Mouse (Mus musculus): ENCODE results near the gene Sirt6.

Sirt6 gene

DNA sequence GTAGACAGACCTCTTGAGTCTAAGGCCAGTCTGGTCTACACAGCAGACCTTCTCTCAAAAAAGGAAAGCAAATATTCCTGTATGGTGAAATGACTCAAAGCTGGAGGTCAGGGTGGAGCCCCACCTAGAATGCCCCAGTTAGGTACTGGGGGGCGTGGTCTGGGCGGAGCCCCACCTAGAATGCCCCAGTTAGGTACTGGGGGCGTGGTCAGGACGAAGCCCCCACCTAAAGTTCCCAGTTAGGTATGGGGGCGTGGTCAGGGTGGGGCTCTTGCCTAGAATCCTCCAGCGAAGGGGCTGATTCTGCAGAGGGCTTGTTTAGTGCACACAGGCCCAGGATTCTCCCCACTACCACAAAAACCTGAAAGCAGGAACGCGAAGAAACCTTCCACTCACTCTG is 4.2 kb downstream of the Sirt6 start:
- no peak for DNase-seq

DNA sequence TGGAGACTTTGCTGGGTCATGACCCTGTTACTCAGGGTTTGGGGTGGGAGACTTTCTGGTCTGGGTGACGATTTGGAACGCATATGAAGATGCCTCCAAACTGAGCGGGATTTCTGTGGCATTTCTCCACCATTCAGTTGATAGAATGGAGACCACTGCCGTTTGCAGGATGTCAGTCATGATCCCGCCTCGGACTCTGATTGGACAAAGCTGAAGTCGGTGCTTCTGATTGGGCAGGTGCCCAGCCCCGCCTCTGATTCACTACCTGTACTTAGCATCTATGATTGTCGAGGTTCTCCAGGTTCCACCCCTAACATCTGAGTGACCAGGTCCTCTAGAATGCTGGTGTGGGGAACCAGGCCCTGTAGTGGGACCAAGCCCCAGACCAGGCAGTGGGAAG is 6.8 kb downstream of the Sirt6 start:
- no peak for DNase-seq

DNA sequence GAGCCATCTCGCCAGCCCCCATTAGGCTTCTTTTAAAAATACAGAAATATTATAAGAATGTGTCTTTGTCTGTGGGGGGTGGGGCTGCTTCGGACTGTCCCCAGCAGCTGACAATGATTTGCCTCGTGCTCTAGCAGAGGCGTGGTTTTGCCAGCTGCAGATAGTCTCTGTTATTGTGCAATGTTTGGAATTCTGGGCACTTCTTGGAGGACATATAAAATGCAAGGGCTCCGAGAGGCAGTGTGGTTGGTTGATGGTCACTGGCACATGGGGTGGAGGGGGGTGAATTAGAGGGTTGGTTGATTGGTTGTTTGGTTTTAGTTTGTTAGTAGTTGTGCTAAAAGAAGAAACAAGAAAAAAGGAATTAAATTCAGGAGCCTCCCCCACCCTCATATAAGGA is 7.6 kb downstream of the Sirt6 start:
- DNase-seq: no peak

DNA sequence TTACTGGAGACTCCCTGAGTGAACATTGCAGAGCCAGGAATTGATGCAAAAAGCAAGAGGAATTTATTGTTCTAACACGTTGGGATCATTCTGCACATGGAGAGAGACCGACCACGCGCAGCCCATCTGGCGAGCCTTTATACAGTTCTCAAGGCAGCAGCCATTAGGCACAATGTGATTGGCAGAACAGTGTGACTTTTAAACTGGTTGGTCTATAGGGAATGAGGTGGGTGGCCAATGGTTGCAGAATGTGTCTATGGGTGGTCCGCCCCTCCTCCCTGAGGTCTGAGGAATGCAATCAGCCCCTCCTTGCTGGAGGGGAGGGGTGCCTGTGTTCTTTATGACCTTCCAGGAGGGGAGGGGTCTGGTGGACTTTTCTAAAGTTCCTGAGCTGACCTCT is 12.1 kb downstream of the Sirt6 start:
- no peak for DNase-seq

DNA sequence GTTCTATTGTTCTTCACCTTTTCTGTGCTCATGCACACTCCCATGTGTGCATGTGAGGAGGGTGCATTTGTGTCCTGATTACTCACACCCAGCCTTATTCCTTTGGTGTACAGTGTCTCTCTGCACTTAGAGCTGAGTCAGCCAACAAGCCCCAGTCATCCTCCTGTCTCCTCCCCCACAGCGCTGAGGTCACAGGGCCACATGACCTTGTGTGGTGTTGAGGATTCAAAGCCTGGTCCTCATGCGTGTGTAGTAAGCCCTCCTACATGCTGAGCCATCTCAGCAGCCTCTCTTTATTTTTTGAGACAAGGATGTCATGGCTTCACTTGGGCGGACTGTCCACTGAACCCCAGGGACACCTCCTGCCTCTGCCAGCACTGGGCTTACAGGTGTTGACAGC is 14.8 kb downstream of the Sirt6 start:
- DNase-seq: no peak

DNA sequence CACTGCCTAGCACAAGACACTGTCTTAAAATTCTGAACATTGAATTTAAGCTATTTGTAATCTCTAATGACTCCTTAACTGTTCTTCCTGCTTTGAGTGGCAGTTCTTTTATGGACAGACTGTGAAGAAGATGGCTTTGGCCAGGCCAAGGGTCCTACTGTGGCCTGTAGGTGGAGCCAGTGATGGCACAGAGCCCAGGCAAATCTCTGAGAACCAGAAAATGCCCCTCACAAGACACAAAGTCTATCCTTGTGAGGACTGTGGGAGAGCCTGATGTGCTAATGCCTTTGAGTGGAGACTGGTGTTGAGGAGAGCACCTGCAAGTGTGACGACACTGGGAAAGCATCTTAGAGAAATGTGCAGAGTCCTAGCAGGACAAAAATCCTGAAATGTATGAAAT is 19.3 kb downstream of the Sirt6 start:
- DNase-seq: no peak

DNA sequence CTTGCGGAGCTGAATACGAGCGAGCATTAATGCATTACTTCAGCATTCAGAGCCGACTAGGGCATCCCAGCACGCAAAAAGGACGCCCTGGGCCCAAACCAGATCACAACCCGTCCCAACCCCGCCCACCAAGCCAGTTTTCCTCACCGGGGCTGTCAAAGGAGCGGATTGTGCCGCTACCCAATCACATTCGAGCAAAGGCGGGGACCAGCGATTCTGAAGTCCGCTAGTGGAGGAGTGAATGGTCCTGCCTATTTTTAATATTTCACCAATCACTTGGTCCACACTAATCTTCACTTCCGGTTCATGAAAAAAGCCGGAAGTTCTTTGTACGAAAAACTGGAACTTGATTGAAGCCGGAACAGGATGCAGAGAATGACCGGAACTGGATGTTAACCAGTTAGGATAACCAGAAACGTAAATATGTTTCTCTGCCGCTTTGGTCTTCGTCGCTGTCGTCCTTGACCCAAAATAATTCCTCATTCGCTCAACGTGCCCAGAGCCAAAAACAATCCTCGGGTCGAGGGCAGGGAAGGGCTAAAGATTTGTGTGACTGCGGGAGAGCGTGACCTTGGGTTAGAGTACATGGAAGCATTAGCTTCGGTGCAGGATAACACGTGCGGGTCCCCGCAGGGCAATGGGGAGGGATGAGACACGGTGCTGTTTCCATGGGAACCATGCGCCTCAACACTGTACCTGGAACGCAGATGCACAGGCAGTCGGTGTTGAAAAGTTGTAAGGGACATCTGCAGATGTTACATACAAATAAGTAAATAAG is 21.4 kb downstream of the Sirt6 start, which contains the start of gene BC025920:
Gene BC025920, plus strand, starts transcription at position 297 of the 778 bp plus-strand sequence.
- peak; percentile 97 for DNase-seq

DNA sequence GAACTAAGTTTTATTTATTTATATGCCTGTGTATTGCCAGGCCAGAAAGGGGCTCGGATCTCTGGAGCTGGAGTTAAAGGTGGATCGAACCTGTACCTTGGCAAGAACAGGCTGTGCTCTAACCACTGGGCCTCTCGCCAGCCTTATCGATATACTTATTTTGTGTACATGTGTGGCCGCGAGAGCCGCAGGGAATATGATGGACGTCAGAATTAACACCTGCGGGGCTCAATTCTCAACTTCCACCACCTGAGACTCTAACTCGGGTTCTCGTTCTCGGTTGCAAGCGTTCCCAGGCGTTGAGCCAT is 22.0 kb downstream of the Sirt6 start:
- DNase-seq: no peak

DNA sequence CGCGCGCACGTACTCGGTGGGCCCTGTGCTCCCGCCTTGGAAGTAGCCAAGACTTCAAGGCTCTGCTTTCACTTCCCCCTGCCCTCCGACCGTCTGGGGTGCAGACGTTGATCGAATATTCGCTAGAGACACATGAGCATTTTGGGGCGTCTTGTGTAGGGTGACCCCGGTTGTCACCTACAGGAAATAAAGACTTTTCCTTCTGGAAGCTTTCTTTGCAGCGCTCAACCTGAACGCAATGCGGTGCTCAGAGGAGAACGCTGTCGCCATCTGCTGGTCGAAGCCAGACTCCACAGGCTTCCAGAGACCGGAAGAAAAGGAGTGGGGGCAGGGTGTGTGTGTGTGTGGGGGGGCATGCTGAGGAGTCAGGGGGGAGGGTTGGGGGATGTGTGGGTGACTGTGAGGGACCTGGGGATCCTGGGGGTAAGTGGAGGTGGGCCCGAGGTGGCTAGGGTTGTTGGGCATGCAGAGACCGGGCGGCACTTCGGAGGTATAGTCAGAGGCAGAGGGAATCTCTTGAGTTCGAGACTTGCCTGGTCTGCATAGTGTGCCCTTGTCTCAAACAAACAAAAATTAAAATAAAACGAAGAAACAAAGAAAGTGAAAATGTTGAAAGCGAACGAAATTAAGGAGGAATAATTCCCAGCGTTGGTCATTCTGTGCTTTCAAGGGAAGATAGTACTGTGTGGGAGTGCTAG is 22.5 kb downstream of the Sirt6 start:
- DNase-seq: peak; percentile 87

DNA sequence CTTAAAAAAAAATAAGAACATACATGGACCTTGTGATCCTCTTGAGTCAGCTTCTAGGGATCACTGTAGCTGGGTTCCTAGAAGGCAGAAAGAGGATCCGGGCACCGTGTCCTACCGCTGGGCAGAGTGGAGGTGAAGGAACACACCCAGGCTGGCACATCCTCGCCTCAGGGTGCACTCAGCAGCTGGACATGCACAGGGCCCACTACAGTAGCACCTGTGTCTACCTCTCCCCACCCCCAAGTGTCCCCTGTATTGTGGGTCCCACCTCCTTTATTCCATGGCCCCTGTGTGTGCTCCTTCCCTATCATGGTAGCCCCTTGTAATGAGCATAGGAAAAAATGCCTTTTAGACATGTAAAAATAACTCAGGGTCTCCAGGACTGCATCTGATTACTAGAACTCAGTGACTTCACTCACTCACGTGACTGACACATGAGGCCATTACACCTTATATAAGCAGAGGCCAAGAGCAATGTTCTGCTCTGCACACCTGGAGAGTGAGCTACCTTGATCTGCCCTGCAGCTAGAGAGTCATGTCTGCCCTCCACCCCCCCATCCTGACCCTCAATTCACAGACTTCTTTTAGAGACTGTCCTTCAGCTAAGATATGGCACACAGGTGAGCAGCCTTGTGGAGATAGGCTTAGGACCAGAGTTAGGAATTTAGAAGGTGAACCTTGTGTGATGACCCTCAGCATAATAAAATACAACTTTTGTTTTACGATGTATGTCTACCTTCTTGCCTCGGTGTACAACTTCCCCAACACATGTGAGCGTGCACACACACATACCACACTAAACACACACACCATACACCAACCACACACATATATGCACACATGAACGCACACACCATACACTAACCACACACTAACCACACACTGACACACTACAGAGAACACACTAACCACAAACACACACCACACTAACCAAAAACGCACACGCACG is 23.3 kb downstream of the Sirt6 start:
- no peak for DNase-seq

DNA sequence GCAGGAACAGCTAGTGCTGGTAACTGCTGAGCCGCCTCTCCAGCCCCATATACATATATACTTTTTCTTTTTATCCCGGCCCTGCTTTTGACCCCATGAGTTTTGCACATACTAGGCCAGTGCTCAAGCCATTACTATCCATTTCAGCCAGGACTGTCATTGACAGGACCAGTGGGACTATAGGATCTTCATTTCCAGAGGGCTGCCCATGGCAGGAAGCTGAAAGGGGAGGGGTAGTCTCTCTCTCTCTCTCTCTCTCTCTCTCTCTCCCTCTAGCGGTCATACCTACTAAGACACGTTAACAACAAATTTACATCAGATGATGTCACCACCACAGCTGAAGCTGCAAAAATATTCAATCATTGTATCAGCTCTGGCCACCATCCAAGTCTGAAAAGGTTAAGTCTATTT is 24.9 kb downstream of the Sirt6 start:
- DNase-seq: no peak

DNA sequence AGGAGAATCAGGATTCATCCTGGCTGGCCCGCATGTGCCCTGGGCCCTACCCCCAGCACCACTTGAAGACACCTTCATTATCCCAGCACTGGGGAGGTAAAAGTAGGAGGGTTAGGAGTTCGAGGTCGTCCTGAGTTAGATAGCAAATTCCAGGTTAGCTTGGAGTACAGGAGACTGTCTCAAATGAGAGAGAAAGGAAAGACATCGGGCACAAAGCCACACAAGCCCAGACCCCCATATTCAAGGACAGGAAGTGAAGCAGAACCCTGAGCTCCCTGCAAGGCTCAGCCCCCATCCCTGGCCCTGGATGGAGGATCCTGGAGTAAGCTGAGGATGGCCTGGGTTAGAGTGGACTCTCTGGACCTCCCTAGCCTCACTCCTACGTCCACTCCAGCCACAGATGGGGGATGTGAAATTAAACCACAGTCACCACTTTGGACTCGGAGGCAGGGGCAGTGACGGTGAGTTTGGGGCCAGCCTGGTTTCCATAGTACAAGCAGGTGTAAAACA is 26.1 kb downstream of the Sirt6 start:
- DNase-seq: no peak

DNA sequence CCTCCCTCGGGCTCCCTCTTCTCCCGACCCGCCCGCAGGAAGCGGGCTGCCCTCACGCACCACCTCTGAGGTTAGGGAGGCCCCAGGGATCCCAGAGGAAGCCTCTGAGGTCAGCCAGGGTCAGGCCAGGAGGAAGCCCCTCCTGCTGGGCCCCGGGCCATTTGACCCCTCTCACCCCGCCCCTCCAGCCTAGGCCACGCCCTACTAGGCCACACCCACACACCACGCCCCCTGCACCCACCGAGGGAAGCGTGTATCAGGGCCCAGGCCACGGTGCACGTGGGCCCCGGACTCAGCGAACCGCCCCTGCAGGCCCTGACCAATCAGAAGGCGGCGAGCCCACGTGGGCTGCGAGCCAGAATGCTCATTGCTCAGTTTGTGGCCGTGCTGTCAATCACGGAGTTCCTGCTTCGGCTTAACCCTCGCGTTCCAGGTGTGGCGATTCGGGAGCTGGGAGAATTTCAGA is 26.8 kb downstream of the Sirt6 start, which contains the start of gene Tle6:
Gene Tle6, minus strand, starts transcription at position 336 of the 466 bp plus-strand sequence.
- peak; percentile 93 for DNase-seq

DNA sequence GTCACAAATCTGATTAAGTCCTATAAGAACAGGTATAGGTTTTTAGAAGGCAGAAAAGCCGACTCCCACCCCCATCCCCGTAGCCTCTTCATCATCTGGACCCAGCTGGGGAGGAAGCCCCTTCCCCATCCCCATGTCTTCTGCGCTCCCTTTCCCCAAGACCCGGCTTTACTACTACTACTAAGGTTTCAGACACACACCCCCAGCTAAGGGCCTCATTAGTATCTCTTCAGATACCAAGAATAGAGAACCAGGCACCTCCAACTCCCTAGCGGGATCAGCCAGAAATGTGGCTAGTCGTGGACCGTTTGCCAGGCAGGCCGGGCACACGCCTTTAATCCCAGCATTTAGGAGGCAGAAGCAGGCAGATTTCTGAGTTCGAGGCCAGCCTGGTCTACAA is 27.5 kb downstream of the Sirt6 start:
- DNase-seq: no peak

DNA sequence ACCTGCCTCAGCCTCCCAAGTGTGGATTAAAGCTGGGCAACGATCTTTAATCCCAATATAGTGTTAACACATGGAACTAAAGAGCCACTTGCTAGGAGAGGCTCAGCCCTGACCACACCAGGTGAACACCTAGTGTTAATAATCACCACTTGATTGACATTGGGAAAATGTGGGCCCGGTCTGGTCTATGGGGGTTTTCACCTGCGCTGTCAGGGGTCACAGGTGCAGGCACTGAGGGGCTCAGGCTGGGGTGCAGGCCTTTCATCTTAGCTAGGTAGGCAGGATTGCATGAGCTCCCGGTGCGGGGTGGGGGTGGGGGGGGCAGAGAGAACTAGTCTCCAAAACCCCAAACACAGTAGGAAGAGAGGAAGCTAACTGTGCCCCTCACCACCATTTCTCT is 28.0 kb downstream of the Sirt6 start:
- no peak for DNase-seq

DNA sequence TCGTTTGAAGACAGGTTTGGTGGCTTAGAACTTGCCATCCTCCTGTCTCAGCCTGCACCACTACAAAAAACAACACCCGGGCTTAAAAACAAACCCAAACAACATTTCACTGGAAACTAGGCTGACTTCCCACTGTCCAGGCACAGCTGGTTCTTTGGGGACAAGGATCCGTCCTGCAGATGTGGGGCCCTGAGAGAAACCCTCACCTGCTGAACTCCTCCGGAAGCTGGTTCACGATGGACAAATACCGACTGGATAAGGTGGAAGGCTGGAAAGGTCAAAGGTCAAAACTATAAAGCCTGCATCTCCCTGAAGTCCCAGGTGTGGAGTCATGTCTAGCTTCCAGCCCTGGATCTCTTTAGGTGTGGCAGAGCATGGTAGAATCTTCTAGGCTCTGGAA is 28.7 kb downstream of the Sirt6 start:
- no peak for DNase-seq

DNA sequence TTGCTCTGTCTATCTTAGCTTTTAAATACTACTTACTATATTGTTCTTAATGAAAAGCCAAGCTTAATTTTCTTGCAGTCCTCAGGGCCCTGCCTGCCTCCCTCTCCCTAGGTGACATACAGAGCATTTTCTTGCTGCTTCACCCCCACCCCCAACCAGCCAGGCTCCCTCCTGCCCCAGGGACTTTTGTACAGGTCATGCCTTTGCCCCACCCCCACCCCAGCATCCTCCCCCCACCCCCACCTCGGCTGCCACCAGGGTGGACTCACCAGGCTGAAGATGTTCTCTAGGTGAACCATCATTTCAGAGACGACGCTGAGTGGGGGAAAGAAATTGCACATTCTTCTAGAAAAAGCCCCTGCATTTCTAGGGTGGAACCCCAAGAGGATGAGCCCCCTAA is 29.3 kb downstream of the Sirt6 start:
- no peak for DNase-seq

DNA sequence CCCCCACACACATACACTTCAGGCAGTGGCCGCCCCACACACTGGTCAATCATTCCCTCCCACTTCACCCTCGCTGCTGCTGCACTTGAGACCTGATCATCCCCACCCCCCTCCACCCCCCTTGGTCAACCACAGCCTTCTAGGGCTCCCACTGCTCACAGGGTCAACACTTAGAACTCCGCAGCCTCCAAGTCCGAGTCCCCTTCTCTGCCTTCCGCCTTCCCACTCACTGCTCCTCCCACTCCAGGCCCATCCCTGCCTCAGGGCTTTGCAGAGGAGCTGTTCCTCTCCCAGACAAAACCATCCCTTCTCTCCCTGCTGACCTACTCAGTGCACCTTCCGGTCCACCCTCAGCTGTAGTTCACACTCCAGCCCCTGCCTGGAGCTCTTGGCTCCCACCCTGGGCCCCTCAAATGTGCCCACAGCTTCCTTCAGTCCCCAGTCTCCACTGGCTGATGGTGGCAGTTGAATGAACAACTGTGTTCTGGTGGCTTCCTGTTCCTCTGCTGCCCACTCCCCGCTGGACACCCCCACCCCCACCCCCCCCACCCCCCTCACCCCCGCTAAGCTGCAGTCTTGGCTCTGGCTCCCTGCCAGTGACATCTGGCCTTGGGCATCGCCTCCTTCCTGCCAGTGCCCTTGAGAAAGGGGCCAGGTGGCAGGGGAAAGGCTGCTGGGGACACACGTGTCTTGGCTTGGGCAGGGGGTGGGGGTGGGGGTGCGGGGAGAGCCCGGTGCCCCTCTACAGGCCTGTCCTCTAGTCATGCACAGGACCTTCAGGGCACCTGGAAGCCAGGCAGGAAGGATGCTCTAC is 30.3 kb downstream of the Sirt6 start:
- DNase-seq: no peak

DNA sequence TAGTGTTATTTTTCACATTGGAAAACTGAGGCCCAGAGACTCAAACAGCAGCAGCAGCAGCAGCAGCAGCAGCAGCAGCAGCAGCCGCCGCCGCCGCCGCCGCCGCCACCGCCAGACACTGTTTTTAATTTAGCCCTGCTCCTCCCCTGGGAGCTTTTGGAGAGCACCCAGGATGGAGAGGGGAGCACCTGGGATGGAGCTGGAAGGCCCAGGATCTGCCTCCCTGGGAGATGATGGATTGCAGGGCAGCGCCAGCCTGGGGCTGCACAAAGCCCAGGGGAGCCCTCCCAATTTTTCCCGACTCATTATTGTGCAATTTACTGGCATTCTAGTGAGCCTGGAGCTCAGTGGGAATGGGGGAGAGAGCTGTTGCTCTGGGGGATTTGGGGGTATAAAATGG is 31.0 kb downstream of the Sirt6 start:
- DNase-seq: peak; percentile 46

DNA sequence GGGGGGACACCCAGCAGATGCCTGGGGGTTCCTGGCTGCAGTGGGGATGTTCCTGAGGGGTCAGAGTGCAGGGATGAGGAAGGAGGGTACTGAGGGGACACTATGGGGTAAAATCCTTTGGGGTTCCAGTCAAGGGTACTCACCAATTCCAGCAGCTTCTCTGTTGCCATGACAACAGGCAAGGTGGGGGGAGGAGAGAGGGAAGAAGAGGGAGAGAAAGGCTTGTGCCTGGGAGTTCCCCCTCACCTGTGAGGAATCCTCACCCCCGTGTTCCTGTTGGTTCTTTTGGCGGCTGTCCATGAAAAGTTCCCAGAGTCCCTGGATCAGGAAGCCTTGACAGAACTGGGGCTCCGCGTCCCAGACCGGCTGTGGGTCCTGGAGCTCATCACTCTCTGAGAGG is 32.0 kb downstream of the Sirt6 start:
- DNase-seq: no peak

DNA sequence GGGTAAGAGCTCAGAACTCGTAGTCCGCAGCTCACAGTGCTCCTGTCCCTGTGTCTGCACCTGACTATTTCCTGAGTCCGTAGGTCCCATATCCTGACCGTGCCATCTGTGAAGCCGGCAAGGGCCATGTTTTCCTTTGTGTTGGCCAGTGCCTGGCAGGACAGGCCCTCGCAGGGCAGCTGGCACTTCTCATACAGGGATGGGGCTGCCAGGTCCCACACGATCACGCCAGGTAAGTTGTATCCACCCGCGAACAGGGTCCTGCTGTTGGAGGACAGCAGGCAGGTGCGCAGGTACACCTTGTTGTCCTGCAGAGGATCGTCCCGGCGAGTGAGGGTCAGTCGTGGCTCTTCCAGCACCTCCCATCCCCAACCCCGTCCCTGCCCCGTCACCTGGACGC is 33.7 kb downstream of the Sirt6 start:
- no peak for DNase-seq

DNA sequence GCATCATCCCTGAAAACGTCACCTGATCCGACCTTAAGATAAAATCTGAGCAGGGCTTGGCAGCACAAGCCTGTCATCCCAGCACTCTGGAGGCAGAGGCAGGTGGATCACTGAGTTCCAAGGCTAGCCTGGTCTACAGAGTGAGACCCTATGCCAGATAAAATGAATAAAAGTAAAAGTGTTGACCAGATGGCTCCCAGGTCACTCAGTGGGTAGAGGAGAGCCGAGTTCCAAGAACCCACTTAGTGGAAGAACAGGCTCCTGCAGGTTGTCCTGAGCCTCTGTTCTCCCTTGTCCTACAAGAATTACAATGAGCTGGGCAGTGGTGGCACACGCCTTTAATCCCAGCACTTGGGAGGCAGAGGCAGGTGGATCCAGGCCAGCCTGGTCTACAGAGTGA is 34.4 kb downstream of the Sirt6 start:
- no peak for DNase-seq
